Mouse (Mus musculus): ENCODE measurements around the gene Bod1l. TPM values are rescaled to one million over a fixed set of nuclear protein-coding genes. Genes with fewer than 3 reads are reported as not detected.

The Bod1l gene
- total RNA-seq (2021) = 10 to 100 TPM; 16.7 to 19.6 TPM

DNA sequence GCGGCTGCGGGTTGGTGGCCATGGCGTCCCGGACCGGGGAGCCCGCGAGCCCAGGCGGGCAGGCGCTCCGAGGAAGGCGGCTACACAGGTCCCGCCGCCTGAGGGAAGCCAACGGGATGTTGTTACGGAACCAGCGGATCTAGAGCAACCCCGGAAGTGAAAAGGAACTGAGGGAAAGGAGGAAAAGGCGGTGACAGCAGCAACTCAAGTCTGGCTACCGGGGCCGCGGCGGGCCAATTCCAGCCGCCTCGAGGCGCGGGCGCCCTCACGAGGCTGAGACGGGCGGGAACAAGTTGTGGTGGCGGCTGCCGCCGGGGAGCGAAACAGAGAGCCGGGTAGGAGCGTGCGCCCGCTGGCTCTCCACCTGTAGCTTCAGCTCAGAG, at the start of gene Bod1l:
Gene Bod1l, minus strand, starts transcription at position 169 of the 383 bp plus-strand sequence.
- DNase-seq = peak; percentile 97 to 98
- intact Hi-C loops (cut with DNase I) = loop anchor here (5.0 kb wide), 1 partner anchor 137 kb away; the partner anchor contains the start of gene Rab28

DNA sequence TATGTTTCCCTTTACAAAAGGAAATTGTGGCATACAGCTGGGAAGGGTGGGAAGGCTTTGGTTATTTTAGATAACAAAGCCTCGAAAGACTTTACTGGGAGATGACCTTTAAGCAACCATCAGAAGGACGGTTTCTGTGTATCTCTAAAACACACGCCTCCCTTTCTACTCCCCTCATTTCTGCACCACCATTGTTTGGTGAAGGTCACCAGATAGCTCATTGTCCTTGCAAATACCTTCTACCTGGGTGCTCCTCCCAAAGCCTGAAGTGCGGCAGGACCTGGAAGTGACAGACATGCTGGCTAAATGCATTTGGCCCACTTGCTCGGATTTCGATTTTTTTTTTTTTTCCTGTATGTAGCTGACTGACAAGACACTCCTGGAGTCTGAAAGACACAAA, 49.2 kb upstream of the Bod1l start:
- intact Hi-C loops (cut with DNase I) = no loop called here
- DNase-seq = no peak

DNA sequence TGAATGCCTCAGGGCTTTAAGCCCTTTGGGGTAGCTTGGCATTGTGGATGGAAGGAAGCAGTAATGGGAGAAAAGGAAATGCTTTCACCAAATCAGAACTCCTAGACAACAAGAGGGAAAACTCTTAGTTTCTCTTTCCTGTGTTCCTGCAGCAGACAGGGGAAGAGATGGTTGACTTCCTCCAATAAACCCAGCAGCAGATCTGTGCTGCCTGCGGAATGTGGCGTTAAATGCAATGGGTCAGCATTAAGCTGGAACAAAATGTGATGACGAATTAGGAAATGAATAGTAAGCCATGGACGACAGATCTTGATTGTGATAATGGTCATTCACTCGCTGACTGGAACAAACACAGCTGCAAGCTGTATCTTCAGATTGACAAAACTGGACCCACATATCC, 46.8 kb upstream of the Bod1l start:
- DNase-seq = no peak
- intact Hi-C loops (cut with DNase I) = no loop called here

DNA sequence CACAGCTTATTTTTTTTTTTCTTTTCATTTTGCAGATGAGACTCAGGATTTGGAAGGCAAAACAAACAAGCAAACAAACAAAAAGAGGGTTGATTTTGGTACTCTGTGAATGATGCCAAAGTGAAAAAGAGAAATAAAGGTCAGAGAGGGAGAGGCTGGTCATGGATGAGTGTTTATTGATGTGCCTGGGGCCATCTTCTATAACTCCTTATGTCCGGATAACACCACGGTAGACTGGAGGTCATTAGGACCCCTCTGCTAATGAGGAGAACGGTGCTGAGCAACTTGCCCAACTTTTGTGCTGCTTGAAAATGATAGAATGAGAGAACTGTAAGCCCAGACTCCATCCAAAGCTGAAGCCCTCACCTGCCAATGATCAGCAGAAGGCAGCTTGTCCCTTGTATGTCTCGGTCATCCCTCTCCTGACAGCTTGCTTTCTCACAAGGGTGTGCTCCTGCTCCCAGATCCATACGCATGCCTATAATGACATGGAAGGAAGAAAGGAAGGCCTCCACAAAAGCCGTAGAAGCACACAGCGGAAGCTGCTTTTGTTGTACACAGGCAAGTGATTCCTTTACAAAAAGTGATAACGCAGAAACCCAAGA, 45.2 kb upstream of the Bod1l start:
- no peak for DNase-seq
- intact Hi-C loops (cut with DNase I) = loop anchor here (2.0 to 10.0 kb wide), 3 partner anchors 83 to 1741 kb away; no protein-coding TSS in a partner anchor

DNA sequence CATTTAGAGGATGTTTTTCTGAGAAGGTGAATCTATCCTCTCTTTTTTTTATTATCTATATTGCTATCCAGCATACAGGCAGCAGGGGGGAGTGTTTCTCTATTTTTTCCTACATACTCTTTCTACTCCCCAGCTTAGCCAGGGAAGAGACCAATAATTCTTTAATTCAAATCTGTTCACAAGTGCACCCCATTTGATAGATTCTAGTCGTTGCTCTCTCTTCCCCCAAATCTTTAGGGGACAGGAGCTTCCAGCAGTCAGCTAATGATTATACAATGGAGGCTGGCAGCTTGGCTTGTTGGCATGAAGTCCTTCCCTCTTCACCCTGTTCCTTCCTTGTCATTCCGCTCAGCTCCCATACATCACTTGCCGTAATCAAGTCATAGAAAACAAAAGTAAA, 44.7 kb upstream of the Bod1l start:
- intact Hi-C loops (cut with DNase I) = loop anchor here (2.0 to 10.0 kb wide), 3 partner anchors 83 to 1742 kb away; no protein-coding TSS in a partner anchor
- no peak for DNase-seq

GRCm38 (mm10) chr5:41887738-41888137, 43.6 kb upstream of the Bod1l start:
- intact Hi-C loops (cut with DNase I) = loop anchor here (2.0 to 10.0 kb wide), 4 partner anchors 85 to 1743 kb away; no protein-coding TSS in a partner anchor
- DNase-seq = peak; percentile 68 to 83

DNA sequence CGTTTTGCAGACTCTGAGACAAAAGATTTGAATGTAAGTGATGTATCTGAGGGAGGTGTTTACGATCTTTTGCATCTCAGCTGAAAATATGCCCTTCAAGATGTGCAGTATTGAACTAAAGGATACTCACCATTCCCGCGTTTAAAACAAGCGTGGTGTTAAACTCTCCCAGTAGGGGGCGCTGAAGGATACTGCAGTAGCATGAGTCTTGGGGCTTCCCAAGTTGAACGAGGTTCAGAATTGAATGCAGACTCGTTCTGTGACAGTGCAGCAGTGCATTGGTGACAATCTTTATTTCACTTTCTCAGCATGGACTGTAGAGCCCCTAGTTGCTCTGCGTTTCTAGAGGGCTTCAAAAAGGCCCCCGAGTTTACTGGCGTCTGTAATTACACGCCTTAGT, 40.4 kb upstream of the Bod1l start:
- peak; percentile 49 to 71 for DNase-seq
- intact Hi-C loops (cut with DNase I) = loop anchor here (10.0 kb wide), 1 partner anchor 1510 kb away; no protein-coding TSS in a partner anchor

DNA sequence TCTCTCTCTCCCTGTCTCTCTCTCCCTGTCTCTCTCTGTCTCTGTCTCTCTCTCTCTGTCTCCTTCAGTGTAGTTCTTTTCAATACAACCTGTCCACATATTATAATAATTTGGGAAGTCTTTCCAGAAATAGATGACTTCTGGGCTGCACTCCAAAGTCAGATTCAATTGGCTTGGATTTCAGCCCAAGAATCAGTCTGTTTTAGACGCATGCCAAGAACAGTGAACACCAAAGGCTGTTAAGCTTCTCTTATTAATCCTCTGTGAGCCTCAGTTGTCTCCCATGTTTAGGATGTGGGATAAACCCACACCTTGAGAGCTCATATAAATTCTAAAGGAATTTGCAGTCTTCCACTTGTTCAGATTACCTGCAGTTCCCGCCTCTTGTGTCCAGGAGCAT, 27.0 kb upstream of the Bod1l start:
- intact Hi-C loops (cut with DNase I) = no loop called here

GRCm38 (mm10) chr5:41855781-41856180, 11.7 kb upstream of the Bod1l start:
- DNase-seq = no peak
- intact Hi-C loops (cut with DNase I) = no loop called here

More for the DNA sequence above, 27.0 kb upstream of the Bod1l start:
- DNase-seq = peak; percentile 18 to 23

DNA sequence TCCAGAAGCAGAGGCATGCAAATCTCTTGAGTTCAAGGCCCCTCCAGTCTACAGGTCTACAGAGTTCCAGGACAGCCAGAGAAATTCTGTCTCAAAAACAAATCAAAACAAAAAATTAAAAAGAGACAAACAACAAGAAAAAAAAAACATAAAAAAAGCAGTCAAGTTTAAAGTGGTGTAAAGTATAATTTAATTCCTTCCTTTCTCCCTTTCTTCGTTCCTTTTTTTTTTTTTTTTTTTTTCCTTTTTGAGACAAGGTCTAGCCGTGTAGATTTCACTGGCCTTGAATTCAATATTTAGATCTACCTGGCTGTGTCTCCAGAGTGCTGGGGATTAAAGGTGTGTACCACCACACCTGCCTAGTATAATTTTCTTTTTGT, 1.4 kb upstream of the Bod1l start:
- no peak for DNase-seq
- intact Hi-C loops (cut with DNase I) = no loop called here

DNA sequence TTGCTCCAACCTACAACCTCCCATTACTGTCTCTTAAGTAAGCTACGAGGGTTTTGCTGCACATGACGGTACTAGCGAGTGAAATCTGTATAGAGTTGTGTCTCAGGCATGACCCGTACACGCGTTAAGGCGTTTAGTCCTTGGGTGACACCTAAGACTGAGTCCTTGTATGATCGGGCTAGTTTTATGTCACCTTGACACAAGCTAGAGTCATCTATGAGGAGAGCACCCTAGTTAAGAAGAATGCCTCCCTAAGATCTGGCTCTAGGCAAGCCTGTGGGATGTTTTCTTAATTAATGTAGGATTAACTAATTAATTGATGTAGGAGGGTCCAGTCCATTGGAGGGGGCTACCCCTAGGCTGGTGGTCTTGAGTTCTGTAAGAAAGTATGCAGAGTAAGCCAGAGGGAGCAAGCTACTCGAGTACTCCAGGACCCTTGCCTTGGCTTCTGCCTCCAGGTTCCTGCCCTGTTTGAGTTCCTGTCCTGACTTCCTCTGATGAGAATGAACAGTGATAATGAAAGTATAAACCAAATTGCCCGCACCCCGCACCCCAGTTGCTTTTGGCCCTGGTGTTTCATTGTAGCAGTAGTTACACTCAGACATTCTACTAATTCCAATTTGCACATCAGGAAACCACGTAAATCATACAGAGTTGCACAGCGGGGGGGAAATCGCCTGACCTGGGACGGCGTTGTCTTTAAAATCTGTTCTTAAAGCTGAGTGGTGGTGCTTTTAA, 874 bp upstream of the Bod1l start:
- intact Hi-C loops (cut with DNase I) = loop anchor here (5.0 kb wide), 1 partner anchor 138 kb away; the partner anchor contains the start of gene Rab28
- peak; percentile 39 to 45 for DNase-seq

- intact Hi-C loops (cut with DNase I) = loop anchor here (5.0 kb wide), 1 partner anchor 136 kb away; the partner anchor contains the start of gene Rab28
- DNase-seq = peak in 1 of 2 experiments; percentile 4
Measured at GRCm38 (mm10) chr5:41843419-41844146, 532 bp downstream of the Bod1l start.

DNA sequence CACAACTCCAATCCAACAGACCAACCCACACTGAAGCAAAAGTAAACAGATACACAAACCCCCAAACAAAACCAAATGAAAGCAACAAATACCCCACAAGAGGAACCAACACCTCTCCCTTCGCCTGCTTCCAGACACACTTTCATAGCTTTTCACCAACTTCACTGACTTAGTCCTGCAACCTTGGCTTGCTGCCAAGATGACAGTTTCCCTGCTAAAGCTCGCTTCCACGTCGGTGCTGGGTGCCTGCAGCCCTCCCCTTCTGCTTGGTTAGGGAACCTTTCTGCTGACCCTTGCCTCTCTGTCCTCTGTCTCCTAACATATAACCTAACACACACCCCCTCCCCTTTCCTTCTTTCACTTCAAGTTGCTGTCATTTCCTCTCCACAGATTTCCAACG, 1.4 kb downstream of the Bod1l start:
- peak; percentile 15 to 34 for DNase-seq
- intact Hi-C loops (cut with DNase I) = loop anchor here (5.0 kb wide), 1 partner anchor 135 kb away; the partner anchor contains the start of gene Rab28

GRCm38 (mm10) chr5:41841735-41842134, 2.4 kb downstream of the Bod1l start:
- intact Hi-C loops (cut with DNase I) = loop anchor here (5.0 kb wide), 1 partner anchor 134 kb away; the partner anchor contains the start of gene Rab28
- DNase-seq = no peak

DNA sequence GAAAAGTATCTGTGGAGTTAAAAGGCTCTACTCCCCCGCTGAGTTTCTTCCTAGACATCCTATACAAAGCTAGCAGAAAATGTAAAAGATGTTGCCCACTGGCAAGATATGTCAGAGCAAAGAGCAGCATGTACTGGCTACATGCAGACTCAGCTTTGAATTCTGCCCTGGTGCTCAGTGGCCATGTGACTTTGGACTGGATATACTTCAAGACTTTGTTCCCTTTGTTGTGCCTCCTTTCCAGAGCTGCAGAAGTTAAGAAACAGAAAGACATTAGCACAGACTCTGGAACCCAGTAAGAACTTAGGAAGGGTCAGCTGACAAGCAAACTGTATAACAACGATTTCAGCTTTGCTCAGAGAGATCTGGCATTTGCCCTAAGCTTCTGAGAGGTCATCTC, 14.0 kb downstream of the Bod1l start:
- intact Hi-C loops (cut with DNase I) = no loop called here
- no peak for DNase-seq

DNA sequence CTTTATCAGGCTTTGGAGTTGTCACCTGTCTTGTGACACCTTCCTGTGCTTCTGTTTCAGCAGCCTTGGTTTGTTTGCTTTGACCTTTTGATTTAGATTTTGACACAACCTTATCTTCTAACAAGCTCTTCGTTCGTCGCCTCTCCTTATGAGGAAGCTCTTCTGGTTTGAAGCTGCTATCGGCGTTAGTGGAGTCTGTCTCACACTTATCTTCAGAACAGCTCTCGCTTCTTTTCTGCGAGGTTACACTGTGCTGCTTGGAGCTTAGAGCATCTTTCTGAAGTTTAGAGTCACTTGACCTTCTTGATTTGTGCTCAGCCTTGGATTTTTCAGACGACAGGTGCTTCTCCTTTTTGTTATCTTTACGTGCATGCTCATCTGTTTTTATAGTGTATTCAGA, 23.0 kb downstream of the Bod1l start:
- intact Hi-C loops (cut with DNase I) = no loop called here

DNA sequence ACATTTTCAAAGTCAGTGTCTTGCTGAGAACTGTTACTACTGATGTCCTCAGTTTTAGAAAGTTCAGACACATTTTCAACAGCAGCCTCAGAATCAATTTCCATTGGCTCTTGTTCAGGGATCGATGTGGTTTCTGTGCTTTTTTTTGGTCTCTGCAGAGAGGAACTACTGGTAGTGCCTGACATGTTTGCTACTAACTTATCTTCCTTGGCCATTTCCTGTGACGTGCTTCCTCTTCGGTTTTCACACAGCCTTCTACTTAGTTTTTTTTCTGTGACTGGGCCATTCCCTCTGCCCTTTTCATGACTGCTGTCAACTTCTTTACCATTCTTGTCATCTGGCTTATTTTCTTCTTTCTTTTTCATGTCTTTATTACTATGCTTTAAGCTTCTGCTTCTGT, 23.6 kb downstream of the Bod1l start:
- no peak for DNase-seq
- intact Hi-C loops (cut with DNase I) = no loop called here

More for the DNA sequence above, 23.0 kb downstream of the Bod1l start:
- no peak for DNase-seq

DNA sequence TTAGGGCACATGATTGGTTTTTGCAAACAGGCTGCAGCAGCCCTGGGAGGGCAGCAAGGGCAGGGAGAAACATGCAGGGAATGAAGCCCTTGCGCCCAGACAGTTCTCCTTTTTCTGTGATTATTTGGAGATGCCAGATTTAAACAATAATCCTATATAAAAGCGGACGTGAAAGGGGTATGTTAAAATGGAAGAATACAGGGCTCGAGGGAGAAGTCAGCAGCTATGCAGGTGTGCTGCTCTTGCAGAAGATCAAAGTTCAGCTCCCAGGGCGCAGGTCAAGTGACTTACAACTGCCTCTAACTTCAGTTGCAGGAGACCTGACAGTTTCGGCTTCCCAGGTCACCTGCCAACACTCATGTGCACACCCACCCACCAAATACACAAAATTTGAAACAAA, 31.6 kb downstream of the Bod1l start:
- intact Hi-C loops (cut with DNase I) = no loop called here
- DNase-seq = no peak

DNA sequence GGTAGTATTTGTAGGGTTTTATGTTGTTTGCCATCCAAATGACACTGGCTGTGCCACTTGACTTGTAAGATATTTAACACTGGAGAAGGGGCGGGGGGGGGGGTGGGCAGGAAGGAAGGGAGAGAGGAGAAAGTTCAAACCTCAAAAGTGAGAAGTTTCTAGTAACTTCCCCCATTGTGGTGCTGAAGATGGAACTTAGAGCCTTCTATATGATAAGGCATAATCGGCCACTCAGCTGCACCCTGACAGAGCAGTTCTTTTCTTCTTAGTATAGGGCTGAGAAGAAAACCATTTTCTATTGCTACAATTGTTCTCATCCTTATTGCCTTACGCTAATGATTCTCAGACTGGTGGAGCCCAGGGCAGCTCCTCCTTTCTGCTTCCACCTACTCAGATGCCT, 32.8 kb downstream of the Bod1l start:
- intact Hi-C loops (cut with DNase I) = no loop called here
- no peak for DNase-seq

DNA sequence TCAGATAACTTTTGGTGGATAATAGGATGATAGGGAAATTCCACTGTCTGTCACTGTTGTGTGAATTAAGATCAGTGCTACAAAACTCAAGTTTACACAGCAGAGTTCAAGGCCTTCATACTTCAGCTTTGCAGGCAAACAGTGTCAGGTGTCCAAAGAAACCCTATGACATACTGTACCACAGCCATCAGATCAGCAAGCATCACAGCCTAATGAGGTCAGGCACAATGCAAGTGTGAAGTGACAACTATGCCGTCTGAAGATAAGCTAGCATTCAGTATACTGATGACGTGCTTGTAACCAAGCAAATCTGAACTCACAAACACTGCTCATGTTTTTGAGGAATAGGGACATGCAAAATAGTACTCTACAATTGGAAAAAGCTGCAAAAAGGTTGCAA, 36.7 kb downstream of the Bod1l start:
- intact Hi-C loops (cut with DNase I) = no loop called here
- peak; percentile 2 to 11 for DNase-seq

GRCm38 (mm10) chr5:41806176-41806575, 37.9 kb downstream of the Bod1l start:
- intact Hi-C loops (cut with DNase I) = no loop called here
- DNase-seq = no peak
